Mouse (Mus musculus) kidney, embryonic 14.5 days (tissue): ENCODE data around the gene Foxr1. TPM values are rescaled to one million over a fixed set of nuclear protein-coding genes. Genes with fewer than 3 reads are reported as not detected.
A peak's percentile ranks its signal among the peaks of the same experiment; 100 is the strongest.

Source experiments
- ATAC-seq: fragments of 200-750 bp; cut with Nextera tagmentation; 2 replicates; pipeline ENCODE4 v1.8.0; 2017; ENCODE audit warnings: moderate number of reproducible peaks, mild to moderate bottlenecking, moderate TSS enrichment, moderate library complexity; ENCODE audit not compliant: low FRiP score, low TSS enrichment
- H3K27ac ChIP-seq: fragments of 300-500 bp; sonication (generic); 2 replicates; pipeline ENCODE4 v1.5.1; 2014; ENCODE audit warnings: low read depth, mild to moderate bottlenecking, low read length, moderate library complexity, mixed read lengths
- H3K27me3 ChIP-seq: fragments of 300-500 bp; sonication (generic); 2 replicates; pipeline ENCODE4 v1.6.1; 2014; ENCODE audit warnings: mild to moderate bottlenecking, low read length; ENCODE audit not compliant: control insufficient read depth, insufficient read depth
- H3K36me3 ChIP-seq: fragments of 300-500 bp; sonication (generic); 2 replicates; pipeline ENCODE4 v1.6.1; 2014; ENCODE audit warnings: low read length, mixed read lengths; ENCODE audit not compliant: control insufficient read depth, insufficient read depth
- H3K4me1 ChIP-seq: fragments of 300-500 bp; sonication (generic); 2 replicates; pipeline ENCODE4 v1.6.1; 2014; ENCODE audit warnings: low read length, mixed read lengths; ENCODE audit not compliant: control insufficient read depth, insufficient read depth
- H3K4me2 ChIP-seq: fragments of 300-500 bp; sonication (generic); replicated peaks from 2 replicates; pipeline ENCODE4 v1.6.1; 2014; ENCODE audit warnings: low read depth, mild to moderate bottlenecking, low read length
- H3K4me3 ChIP-seq: fragments of 300-500 bp; sonication (generic); 2 replicates; pipeline ENCODE4 v1.5.1; 2014; ENCODE audit warnings: mild to moderate bottlenecking, low read length
- H3K9ac ChIP-seq: fragments of 300-500 bp; sonication (generic); 2 replicates; pipeline ENCODE4 v1.6.1; 2014; ENCODE audit warnings: low read depth, mild to moderate bottlenecking, low read length, moderate library complexity
- H3K9me3 ChIP-seq: fragments of 300-500 bp; sonication (generic); 2 replicates; pipeline ENCODE4 v1.6.1; 2016; ENCODE audit warnings: low read length; ENCODE audit not compliant: control insufficient read depth
- WGBS: fragments of 180-500 bp; shearing (Covaris S2); extraction: QIAGEN DNeasy Blood & Tissue Kit; methylation state at CpG from one replicate; pipeline ENCODE4 v1.1.7; 2014; 5-methylcytosine and 5-hydroxymethylcytosine counted together
- polyA plus RNA-seq: library from polyadenylated mRNA; unstranded; fragments of >200 nt; fragmentation: Nextera tagmentation; extraction: Ambion mirVana; gene quantifications from 2 replicates; pipeline ENCODE4 v1.2.1, GENCODE M21; 2014

Gene Foxr1
- polyA plus RNA-seq, 1 experiment from 2014 or later, result not detected

- ATAC-seq, result no peak
- Histone ChIP-seq H3K9ac (0 out of 2 replicates have a peak overlapping the region, but pooled peaks have one; percentile 76), H3K27me3 (no peaks in the 10 kb centered on the region), H3K27ac (no peak overlapping the region), H3K36me3 (peaks cover 40% of the 10 kb centered on the region), H3K4me1 (peaks cover 11% of the 10 kb centered on the region), H3K4me3 (peak overlapping the region; percentile 68), H3K9me3 (no peaks in the 10 kb centered on the region), H3K4me2 (peak overlapping the region; percentile 96)
- 71% methylated on average over 13 of the region's 13 CpGs for WGBS
Observed at GRCm38 (mm10) chr9:44399114-44399794, 41.7 kb downstream of the Foxr1 start.

- no peaks in the 10 kb centered on the region for H3K9me3 ChIP-seq
- H3K4me3 ChIP-seq, result peak overlapping the region; percentile 68
- WGBS, result 73% methylated on average over 9 of the region's 9 CpGs
- peaks cover 33% of the 10 kb centered on the region for H3K36me3 ChIP-seq
- no peaks in the 10 kb centered on the region for H3K27me3 ChIP-seq
- peaks cover 11% of the 10 kb centered on the region for H3K4me1 ChIP-seq
- no peak for ATAC-seq
- H3K27ac ChIP-seq, result peak overlapping the region; percentile 89; the same call in 1 of the 2 replicates
- H3K9ac ChIP-seq, result peak overlapping the region; percentile 76; the same call in 1 of the 2 replicates
- peak overlapping the region; percentile 96 for H3K4me2 ChIP-seq
Observed at GRCm38 (mm10) chr9:44398551-44398950, 42.4 kb downstream of the Foxr1 start.

- no peaks in the 10 kb centered on the region for H3K9me3 ChIP-seq
- peak overlapping the region; percentile 96 for H3K4me2 ChIP-seq
- H3K27ac ChIP-seq, result peak overlapping the region; percentile 89; the same call in 1 of the 2 replicates
- no peaks in the 10 kb centered on the region for H3K27me3 ChIP-seq
- H3K4me3 ChIP-seq, result peak overlapping the region; percentile 68
- peak overlapping the region; percentile 76; the same call in 1 of the 2 replicates for H3K9ac ChIP-seq
- H3K36me3 ChIP-seq, result peaks cover 28% of the 10 kb centered on the region
- ATAC-seq, result peak; percentile 5; the same call in 1 of the 2 replicates
- peaks cover 11% of the 10 kb centered on the region for H3K4me1 ChIP-seq
- WGBS, result 8% methylated on average over 4 of the region's 4 CpGs
Observed at GRCm38 (mm10) chr9:44398087-44398486, 42.8 kb downstream of the Foxr1 start.

GRCm38 (mm10) chr9:44396684-44397411 is 44.1 kb downstream of the Foxr1 start, which contains the start of gene Slc37a4:
Gene Slc37a4, plus strand, starts transcription at chr9:44396852.
- H3K9me3 ChIP-seq, result no peaks in the 10 kb centered on the region
- H3K4me2 ChIP-seq, result peak within 1 kb of the TSS; percentile 96
- H3K27ac ChIP-seq, result peak within 1 kb of the TSS; percentile 89
- H3K4me3 ChIP-seq, result peak within 1 kb of the TSS; percentile 68
- ATAC-seq, result peak; percentile 98
- peaks cover 11% of the 10 kb centered on the region for H3K4me1 ChIP-seq
- H3K27me3 ChIP-seq, result no peaks in the 10 kb centered on the region
- WGBS, result under 1% methylated on average over 43 of the region's 43 CpGs
- H3K9ac ChIP-seq, result peak within 1 kb of the TSS; percentile 76
- H3K36me3 ChIP-seq, result peaks cover 23% of the 10 kb centered on the region

GRCm38 (mm10) chr9:44391466-44391865 is 49.5 kb downstream of the Foxr1 start:
- Histone ChIP-seq H3K4me3 (no peak overlapping the region), H3K4me2 (no peak overlapping the region), H3K36me3 (peaks cover 56% of the 10 kb centered on the region), H3K27me3 (no peaks in the 10 kb centered on the region), H3K27ac (no peak overlapping the region), H3K9ac (no peak overlapping the region), H3K4me1 (no peaks in the 10 kb centered on the region; the same call in 1 of the 2 replicates), H3K9me3 (no peaks in the 10 kb centered on the region)
- 46% methylated on average over 4 of the region's 4 CpGs for WGBS
- ATAC-seq, result peak; percentile 43; the same call in 1 of the 2 replicates

- Histone ChIP-seq H3K4me1 (no peaks in the 10 kb centered on the region), H3K9ac (no peak overlapping the region), H3K36me3 (peaks cover 78% of the 10 kb centered on the region), H3K4me2 (no peak overlapping the region), H3K27me3 (no peaks in the 10 kb centered on the region), H3K9me3 (no peaks in the 10 kb centered on the region), H3K4me3 (no peak overlapping the region), H3K27ac (no peak overlapping the region)
- WGBS, result 63% methylated on average over 8 of the region's 8 CpGs
- ATAC-seq, result no peak
Observed at GRCm38 (mm10) chr9:44389273-44389672, 51.7 kb downstream of the Foxr1 start.

GRCm38 (mm10) chr9:44387221-44387620 is 53.7 kb downstream of the Foxr1 start:
- Histone ChIP-seq H3K27ac (no peak overlapping the region), H3K4me2 (no peak overlapping the region), H3K36me3 (peaks cover 95% of the 10 kb centered on the region), H3K27me3 (no peaks in the 10 kb centered on the region), H3K4me3 (no peak overlapping the region), H3K4me1 (no peaks in the 10 kb centered on the region), H3K9me3 (no peaks in the 10 kb centered on the region), H3K9ac (no peak overlapping the region)
- WGBS, result 87% methylated on average over 3 of the region's 3 CpGs
- ATAC-seq, result no peak

GRCm38 (mm10) chr9:44384596-44384995 is 56.3 kb downstream of the Foxr1 start:
- H3K4me2 ChIP-seq, result no peak overlapping the region
- no peak overlapping the region for H3K9ac ChIP-seq
- peaks cover 11% of the 10 kb centered on the region; the same call in 1 of the 2 replicates for H3K4me1 ChIP-seq
- no peaks in the 10 kb centered on the region for H3K27me3 ChIP-seq
- H3K9me3 ChIP-seq, result no peaks in the 10 kb centered on the region
- no peak overlapping the region for H3K4me3 ChIP-seq
- WGBS, result 95% methylated on average over 13 of the region's 13 CpGs
- no peak overlapping the region for H3K27ac ChIP-seq
- peaks cover 90% of the 10 kb centered on the region for H3K36me3 ChIP-seq
- ATAC-seq, result no peak
